Mouse (Mus musculus): ENCODE data around the gene Unc13d. TPM values are rescaled to one million over a fixed set of nuclear protein-coding genes. Genes with fewer than 3 reads are reported as not detected.
"Not testable (repeated sequence)": the region's sequence is repeated elsewhere in the genome, so short reads cannot be mapped to it uniquely, and the experiment has no call there.

Gene Unc13d
- total RNA-seq, 1 experiment from 2014 or later: 0.74 TPM

GRCm38 (mm10) chr11:116049610-116050009 is 28.2 kb downstream of the Unc13d start:
- no peak for DNase-seq

GRCm38 (mm10) chr11:116045173-116045572 is 32.6 kb downstream of the Unc13d start:
- no peak for DNase-seq

DNA sequence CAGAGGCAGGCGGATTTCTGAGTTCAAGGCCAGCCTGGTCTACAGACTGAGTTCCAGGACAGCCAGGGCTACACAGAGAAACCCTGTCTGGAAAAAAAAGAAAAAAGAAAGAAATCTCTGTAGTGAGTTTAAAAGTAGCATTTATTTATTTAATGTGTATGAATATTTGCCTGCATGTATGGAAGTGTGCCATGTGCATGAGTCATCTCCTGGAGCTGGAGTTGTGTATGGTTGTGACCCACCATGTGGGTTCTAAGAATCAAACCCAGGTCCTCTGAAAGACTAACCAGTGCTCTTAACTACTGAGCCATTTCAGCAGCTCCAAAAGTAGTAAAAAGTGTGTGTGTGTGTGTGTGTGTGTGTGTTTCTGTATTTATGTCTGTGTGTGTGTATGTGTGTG is 34.5 kb downstream of the Unc13d start:
- DNase-seq: no peak

DNA sequence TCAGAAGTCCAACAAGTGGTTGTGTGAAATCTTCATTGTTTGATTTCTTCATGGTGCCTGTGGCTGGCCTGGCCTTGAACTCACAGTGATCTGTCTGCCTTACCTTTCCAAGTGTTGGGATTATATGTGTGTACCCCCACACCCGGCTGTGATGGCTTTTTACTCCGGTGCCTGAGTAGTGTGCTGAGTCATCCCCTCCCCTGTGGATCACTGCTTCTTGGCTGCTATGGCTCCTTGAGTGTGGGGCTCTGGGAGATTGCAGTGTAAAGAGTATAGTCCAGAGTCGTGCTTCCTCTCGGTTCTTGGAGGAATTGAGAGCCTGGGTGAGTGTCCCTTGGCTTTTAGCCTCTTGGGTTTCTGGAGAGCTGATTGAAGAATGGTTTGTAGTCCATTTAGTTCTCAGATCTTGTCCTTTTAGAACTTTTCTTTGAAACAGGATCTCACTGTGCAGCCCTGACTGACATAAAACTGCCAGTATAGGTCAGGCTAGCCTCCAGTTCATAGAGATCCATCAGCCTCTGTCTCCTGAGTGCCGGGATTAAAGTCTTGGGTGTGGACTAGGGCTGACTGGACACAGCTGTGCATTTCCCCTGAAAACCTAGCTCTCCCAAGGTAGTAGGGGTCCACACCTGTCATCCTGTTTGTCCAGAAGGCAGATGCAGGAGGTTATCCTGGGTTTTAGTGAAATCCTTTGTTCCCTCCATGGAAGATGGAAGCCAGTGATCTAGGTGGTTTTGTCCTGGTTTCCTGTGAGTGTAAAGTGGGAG is 35.2 kb downstream of the Unc13d start:
- no peak for DNase-seq

- DNase-seq: no peak
These were observed 35.9 kb downstream of the Unc13d start for GRCm38 (mm10) chr11:116041833-116042232.

DNA sequence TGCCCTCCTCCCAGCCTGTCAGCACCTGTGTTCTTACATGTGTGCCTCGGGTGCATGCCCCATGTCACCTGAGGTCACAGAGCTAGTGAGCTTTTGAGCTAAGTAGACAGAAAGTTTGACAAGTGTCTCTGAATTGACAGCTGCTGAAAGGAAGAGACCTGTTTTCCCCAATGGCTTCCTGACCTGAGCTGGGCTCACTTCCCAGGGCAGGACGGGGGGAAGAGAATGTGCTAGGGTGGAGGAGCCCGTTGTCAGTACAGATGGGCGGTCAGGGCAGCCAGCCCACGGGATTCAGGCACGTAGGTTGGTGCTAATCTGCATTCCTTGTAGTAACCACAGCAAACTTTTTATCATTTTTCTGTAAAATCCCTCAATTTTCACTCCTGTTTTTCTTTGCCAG is 37.2 kb downstream of the Unc13d start:
- no peak for DNase-seq

DNA sequence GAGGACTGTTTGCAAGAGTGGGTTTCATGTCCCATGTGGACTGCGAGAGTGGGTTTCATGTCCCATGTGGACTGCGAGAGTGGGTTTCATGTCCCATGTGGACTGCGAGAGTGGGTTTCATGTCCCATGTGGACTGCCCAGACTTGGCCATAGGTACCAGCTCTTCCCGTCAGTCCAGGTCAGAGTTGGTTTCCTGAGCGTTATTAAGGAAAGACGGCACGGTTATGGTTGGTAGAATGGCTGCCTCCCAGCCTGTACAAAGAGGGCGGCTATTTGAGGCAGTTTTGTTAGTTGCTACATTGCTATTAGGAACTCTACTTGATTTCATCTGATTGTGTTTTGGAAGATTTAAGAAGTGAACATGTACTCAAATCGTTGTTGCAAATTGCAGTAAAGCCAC is 39.9 kb downstream of the Unc13d start:
- no peak for DNase-seq

- DNase-seq: no peak
These were observed 41.1 kb downstream of the Unc13d start for GRCm38 (mm10) chr11:116036671-116037070.

- no peak for DNase-seq
These were observed 43.2 kb downstream of the Unc13d start for GRCm38 (mm10) chr11:116034584-116034983.

GRCm38 (mm10) chr11:116030898-116031845 is 46.6 kb downstream of the Unc13d start:
- DNase-seq: peak; percentile 51

- peak; percentile 98 for DNase-seq
These were observed 47.5 kb downstream of the Unc13d start, which contains the start of gene Unk for GRCm38 (mm10) chr11:116030088-116030897. Gene Unk (plus strand): TSS chr11:116030322.

DNA sequence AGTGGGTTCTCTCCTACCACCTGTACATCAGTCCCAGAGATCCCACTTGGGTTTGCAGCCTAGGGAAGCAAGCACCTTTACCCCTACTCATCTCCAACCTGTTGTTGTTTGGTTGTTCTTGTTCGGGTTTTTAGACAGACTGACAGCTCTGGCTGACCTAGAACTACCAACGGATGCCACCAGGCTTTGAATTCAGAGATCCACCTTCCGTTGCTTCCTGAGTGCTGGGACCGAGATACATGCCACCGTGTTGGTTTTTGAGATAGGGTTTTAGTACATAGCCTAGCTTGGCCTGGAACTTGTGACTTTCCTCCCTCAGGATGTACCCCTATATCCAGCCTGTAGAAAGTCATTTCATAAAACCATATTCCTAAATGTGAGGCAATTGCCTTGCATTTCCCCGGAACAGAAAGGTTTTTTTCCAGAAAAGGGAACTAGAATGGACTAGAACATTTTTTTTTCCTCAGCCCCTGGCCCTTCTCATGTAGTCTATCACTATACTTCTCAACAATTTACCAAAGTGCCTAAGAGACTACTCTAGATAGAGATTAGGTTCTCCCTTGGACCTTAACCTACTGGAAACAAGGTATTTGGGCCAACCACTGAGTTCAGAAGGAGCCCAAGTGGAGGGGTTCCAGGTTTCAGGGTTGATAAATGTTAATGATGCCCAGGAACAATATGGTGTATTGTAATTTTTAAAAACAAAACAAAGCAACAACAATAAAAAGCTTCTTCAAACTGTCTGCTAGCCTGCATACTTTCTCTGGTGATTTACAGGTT is 48.5 kb downstream of the Unc13d start:
- no peak for DNase-seq

DNA sequence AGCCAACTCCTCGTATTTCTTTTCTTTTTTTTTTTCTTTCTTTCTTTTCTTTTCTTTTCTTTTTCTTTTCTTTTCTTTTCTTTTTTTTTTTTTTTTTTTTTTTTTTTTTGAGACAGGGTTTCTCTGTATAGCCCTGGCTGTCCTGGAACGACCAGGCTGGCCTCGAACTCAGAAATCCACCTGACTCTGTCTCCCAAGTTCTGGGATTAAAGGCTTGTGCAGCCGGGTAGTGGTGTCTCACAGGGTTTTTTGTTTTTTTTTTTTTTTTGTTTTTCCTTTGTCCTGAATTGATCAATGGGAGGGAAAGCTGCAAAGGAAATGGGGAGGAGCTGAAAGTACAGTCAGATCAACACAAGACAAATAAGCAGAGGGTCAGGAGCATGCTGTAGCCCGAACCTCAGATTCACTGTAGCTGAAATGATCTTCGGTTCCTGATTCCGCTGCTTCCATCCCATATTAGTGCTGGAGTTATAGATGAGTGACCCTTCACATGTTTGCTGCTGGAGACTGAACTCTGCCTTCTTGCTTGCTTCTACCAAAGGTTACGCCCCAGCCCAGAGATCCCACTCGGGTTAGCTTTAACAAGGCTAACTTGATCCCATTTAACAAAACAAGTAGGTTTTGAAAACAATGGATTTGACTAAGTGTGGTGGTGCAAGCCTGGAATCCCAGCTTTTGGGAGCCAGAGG is 49.4 kb downstream of the Unc13d start:
- DNase-seq: no peak

DNA sequence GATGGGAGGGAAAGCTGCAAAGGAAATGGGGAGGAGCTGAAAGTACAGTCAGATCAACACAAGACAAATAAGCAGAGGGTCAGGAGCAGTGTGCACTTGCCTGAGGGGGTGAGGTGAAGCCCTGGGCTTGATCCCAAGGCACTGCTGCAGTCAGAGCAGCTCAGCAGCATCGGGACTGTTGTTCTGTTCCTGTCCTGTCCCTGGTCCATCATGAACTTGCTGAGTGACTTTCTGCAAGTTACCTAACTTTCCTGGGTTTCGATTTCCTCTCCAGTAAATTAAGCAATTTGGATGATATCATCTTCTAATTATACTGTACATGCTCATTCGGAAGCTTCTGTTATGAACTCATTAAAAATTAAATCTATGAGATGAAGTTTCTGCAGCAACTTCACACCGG is 50.0 kb downstream of the Unc13d start, which contains the start of gene H3f3b:
H3f3b (minus strand) TSS at position 207 of the 400 bp plus-strand sequence.
- DNase-seq: no peak

DNA sequence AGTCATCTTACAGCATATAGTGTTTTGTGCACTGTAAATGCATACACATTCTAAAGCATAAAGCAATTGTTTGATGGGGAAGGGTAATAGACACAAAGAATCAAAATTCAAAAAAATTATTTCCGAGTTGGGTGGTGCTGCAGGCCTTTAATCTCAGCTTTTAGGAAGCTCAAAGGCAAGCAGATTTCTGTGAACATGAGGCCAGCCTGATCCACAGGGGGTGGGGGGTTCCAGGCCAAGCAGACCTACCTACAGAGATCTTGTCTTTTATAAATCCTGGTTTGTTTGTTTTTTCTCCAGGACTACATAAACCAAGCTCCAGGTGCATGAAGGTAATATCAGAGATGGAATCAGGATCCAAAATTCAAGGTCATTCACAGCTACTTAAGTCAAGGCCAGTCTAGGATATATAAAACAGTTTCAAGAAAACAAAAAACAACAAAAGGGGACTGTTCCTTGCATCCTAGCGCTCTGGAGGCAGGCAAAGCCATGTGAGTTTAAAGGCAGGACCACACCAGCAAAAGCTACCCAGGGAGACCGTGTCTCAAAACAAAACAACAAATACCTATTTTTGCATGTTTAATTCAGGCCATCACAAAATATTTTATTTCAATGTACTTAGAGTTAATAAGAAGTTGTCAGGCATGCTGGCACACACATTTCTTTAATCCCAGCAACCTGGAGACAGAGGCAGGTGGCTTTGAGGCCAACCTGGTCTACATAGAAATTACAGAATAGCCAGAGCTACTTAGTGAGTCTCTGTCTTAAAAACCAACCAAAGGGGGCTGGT is 52.5 kb downstream of the Unc13d start:
- DNase-seq: no peak

GRCm38 (mm10) chr11:116024356-116024808 is 53.4 kb downstream of the Unc13d start:
- peak; percentile 97 for DNase-seq

- DNase-seq: peak; percentile 91
These were observed 53.9 kb downstream of the Unc13d start for GRCm38 (mm10) chr11:116023771-116024355.

GRCm38 (mm10) chr11:116023074-116023770 is 54.5 kb downstream of the Unc13d start:
- not testable (repeated sequence) for DNase-seq

Measured in adrenal gland, postnatal 14 days (tissue).